Mouse (Mus musculus) limb, embryonic 11.5 days (tissue): ENCODE measurements around the gene Ppcs. TPM values are rescaled to one million over a fixed set of nuclear protein-coding genes. Genes with fewer than 3 reads are reported as not detected.

Experiments
- ATAC-seq: fragments of 200-750 bp; cut with Nextera tagmentation; 2 replicates; pipeline ENCODE4 v1.8.0; 2017; ENCODE audit warnings: low read depth; ENCODE audit not compliant: insufficient number of reproducible peaks, low FRiP score, low TSS enrichment
- DNase-seq: peaks from one replicate; pipeline ENCODE4 v3.0.0-alpha.2; 2015; ENCODE audit warnings: low spot score
- H3K27ac ChIP-seq: fragments of 300-500 bp; sonication (generic); replicated peaks from 2 replicates; pipeline ENCODE4 v1.5.1; 2014; ENCODE audit warnings: low read depth, mild to moderate bottlenecking, low read length
- H3K27me3 ChIP-seq: fragments of 300-500 bp; sonication (generic); 2 replicates; pipeline ENCODE4 v1.6.1; 2014; ENCODE audit warnings: mild to moderate bottlenecking, low read length, mixed read lengths; ENCODE audit not compliant: control insufficient read depth, insufficient read depth
- H3K36me3 ChIP-seq: fragments of 300-500 bp; sonication (generic); 2 replicates; pipeline ENCODE4 v1.6.1; 2014; ENCODE audit warnings: mild to moderate bottlenecking, low read length, moderate library complexity, mixed read lengths; ENCODE audit not compliant: control insufficient read depth, insufficient read depth
- H3K4me1 ChIP-seq: fragments of 300-500 bp; sonication (generic); 2 replicates; pipeline ENCODE4 v1.6.1; 2014; ENCODE audit warnings: low read length, mixed read lengths; ENCODE audit not compliant: control insufficient read depth, insufficient read depth
- H3K4me2 ChIP-seq: fragments of 300-500 bp; sonication (generic); 2 replicates; pipeline ENCODE4 v1.6.1; 2014; ENCODE audit warnings: low read depth, mild to moderate bottlenecking, moderate library complexity; ENCODE audit not compliant: severe bottlenecking
- H3K4me3 ChIP-seq: fragments of 300-500 bp; sonication (generic); 2 replicates; pipeline ENCODE4 v1.5.1; 2014; ENCODE audit warnings: low read depth, low read length
- H3K9ac ChIP-seq: fragments of 300-500 bp; sonication (generic); 2 replicates; pipeline ENCODE4 v1.6.1; 2014; ENCODE audit warnings: mild to moderate bottlenecking, low read length
- H3K9me3 ChIP-seq: fragments of 300-500 bp; sonication (generic); 2 replicates; pipeline ENCODE4 v1.6.1; 2016; ENCODE audit warnings: low read length; ENCODE audit not compliant: control insufficient read depth
- WGBS: fragments of 180-500 bp; shearing (Covaris S2); extraction: QIAGEN DNeasy Blood & Tissue Kit; methylation state at CpG from one replicate; pipeline ENCODE4 v1.1.7; 2014; 5-methylcytosine and 5-hydroxymethylcytosine counted together
- polyA plus RNA-seq: library from polyadenylated mRNA; unstranded; fragments of >200 nt; fragmentation: Nextera tagmentation; extraction: Ambion mirVana; gene quantifications from 2 replicates; pipeline ENCODE4 v1.2.1, GENCODE M21; 2014

Gene Ppcs
- polyA plus RNA-seq, 1 experiment from 2014 or later, result 35.7 TPM

DNA sequence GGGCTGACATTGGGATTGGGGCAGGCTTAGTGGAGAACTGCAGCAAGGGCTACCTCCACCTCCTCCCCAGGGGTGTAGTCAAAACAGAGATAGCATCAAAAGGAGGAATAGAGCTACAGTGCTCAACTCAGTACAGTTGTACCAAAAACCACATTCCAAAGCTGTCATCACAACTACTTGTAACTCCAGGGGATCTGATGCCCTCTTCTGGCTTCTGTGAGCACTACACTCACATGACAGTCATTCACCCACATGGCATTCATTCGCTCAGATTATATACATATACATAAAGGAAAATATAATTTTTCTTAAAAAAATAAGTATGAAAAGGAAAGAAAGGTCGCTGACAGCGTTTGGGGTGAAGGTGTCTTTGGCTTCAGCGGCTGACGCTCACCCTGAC, 38.1 kb upstream of the Ppcs start:
- Histone ChIP-seq H3K9me3 (no peaks in the 10 kb centered on the region), H3K9ac (no peak overlapping the region), H3K4me1 (peaks cover 7% of the 10 kb centered on the region; the same call in 1 of the 2 replicates), H3K4me3 (no peak overlapping the region), H3K4me2 (no peak overlapping the region), H3K27me3 (no peaks in the 10 kb centered on the region), H3K36me3 (no peaks in the 10 kb centered on the region), H3K27ac (no peak overlapping the region)
- DNase-seq (peak; percentile 50), ATAC-seq (peak; percentile 27; the same call in 1 of the 2 replicates)
- 62% methylated on average over 5 of the region's 5 CpGs for WGBS

- Histone ChIP-seq H3K4me3 (no peak overlapping the region), H3K4me2 (no peak overlapping the region), H3K27ac (no peak overlapping the region), H3K9me3 (no peaks in the 10 kb centered on the region), H3K4me1 (no peaks in the 10 kb centered on the region), H3K9ac (no peak overlapping the region), H3K27me3 (no peaks in the 10 kb centered on the region), H3K36me3 (no peaks in the 10 kb centered on the region)
- no peak for DNase-seq
- WGBS, result 34% methylated on average over 6 of the region's 6 CpGs
- no peak for ATAC-seq
Measured at GRCm38 (mm10) chr4:119453533-119453932, 31.3 kb upstream of the Ppcs start.

DNA sequence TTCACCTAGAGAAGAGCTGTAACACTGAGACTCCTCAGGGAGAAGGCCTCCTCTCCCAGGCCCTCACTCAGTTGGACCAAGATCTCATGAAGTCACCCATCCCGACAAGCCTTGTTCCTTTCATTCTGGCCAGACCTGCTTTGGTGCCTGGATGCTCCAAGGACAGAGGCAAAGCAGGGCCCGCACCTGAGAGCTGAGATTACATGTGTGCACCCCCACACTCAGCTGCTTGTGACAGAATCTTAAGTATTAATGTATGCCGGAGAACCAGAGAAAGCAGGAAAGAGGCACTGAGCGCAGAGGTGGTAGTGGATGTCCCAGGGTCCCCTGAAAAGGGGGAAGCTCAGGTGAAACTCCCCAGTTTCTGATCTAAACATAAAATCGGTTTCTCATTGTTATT, 30.9 kb upstream of the Ppcs start:
- H3K9me3 ChIP-seq, result no peaks in the 10 kb centered on the region
- H3K4me2 ChIP-seq, result no peak overlapping the region
- no peak overlapping the region for H3K4me3 ChIP-seq
- no peaks in the 10 kb centered on the region for H3K27me3 ChIP-seq
- 69% methylated on average over 5 of the region's 5 CpGs for WGBS
- H3K9ac ChIP-seq, result no peak overlapping the region
- DNase-seq (no peak), ATAC-seq (no peak)
- no peaks in the 10 kb centered on the region for H3K4me1 ChIP-seq
- no peaks in the 10 kb centered on the region for H3K36me3 ChIP-seq
- no peak overlapping the region for H3K27ac ChIP-seq

DNA sequence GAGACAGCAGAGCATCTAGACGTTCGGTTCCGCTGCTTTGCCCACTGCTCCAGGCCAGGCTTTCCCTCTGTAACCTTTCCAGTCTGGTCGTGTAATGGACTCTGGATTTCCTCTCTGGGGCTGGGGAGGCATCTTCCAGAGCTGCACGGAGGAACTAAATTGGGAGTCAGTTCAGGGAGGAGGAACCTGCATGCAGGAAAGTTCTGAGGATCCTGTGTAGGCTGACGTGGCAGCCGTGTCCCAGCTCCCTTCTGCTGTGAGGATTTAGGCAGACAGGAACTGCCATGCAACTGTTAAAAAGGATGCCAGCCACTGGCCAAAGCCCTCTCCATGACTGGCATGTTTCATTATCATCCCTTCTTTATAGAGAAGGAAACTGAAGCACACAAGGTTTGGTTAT, 28.2 kb upstream of the Ppcs start:
- no peaks in the 10 kb centered on the region for H3K27me3 ChIP-seq
- DNase-seq, result no peak
- no peak overlapping the region for H3K4me2 ChIP-seq
- no peaks in the 10 kb centered on the region for H3K4me1 ChIP-seq
- H3K9ac ChIP-seq, result no peak overlapping the region
- no peaks in the 10 kb centered on the region for H3K9me3 ChIP-seq
- WGBS, result 75% methylated on average over 7 of the region's 7 CpGs
- H3K4me3 ChIP-seq, result no peak overlapping the region
- no peak for ATAC-seq
- H3K27ac ChIP-seq, result no peak overlapping the region
- H3K36me3 ChIP-seq, result no peaks in the 10 kb centered on the region

- 90% methylated on average over 3 of the region's 3 CpGs for WGBS
- no peak overlapping the region for H3K4me2 ChIP-seq
- no peaks in the 10 kb centered on the region for H3K9me3 ChIP-seq
- no peaks in the 10 kb centered on the region for H3K4me1 ChIP-seq
- no peak overlapping the region for H3K9ac ChIP-seq
- no peaks in the 10 kb centered on the region for H3K27me3 ChIP-seq
- no peak overlapping the region for H3K27ac ChIP-seq
- H3K4me3 ChIP-seq, result no peak overlapping the region
- DNase-seq (no peak), ATAC-seq (no peak)
- no peaks in the 10 kb centered on the region for H3K36me3 ChIP-seq
Measured at GRCm38 (mm10) chr4:119447786-119448185, 25.6 kb upstream of the Ppcs start.

- H3K36me3 ChIP-seq, result no peaks in the 10 kb centered on the region
- no peak overlapping the region for H3K4me2 ChIP-seq
- 93% methylated on average over 6 of the region's 6 CpGs for WGBS
- H3K9me3 ChIP-seq, result no peaks in the 10 kb centered on the region
- H3K27ac ChIP-seq, result no peak overlapping the region
- no peak overlapping the region for H3K9ac ChIP-seq
- H3K27me3 ChIP-seq, result no peaks in the 10 kb centered on the region
- 0 out of 2 replicates have a peak, but pooled peaks cover 4% of the 10 kb centered on the region for H3K4me1 ChIP-seq
- ATAC-seq (no peak), DNase-seq (no peak)
- H3K4me3 ChIP-seq, result no peak overlapping the region
Measured at GRCm38 (mm10) chr4:119447261-119447660, 25.0 kb upstream of the Ppcs start.

- Histone ChIP-seq H3K27ac (no peak overlapping the region), H3K36me3 (no peaks in the 10 kb centered on the region), H3K4me1 (0 out of 2 replicates have a peak, but pooled peaks cover 4% of the 10 kb centered on the region), H3K27me3 (no peaks in the 10 kb centered on the region), H3K9me3 (no peaks in the 10 kb centered on the region), H3K9ac (no peak overlapping the region), H3K4me3 (no peak overlapping the region), H3K4me2 (no peak overlapping the region)
- no peak for DNase-seq
- ATAC-seq, result no peak
- 45% methylated on average over 6 of the region's 6 CpGs for WGBS
Measured at GRCm38 (mm10) chr4:119442539-119442938, 20.3 kb upstream of the Ppcs start.

- no peaks in the 10 kb centered on the region for H3K27me3 ChIP-seq
- H3K9ac ChIP-seq, result no peak overlapping the region
- 92% methylated on average over 4 of the region's 4 CpGs for WGBS
- H3K4me1 ChIP-seq, result 0 out of 2 replicates have a peak, but pooled peaks cover 4% of the 10 kb centered on the region
- DNase-seq (no peak), ATAC-seq (no peak)
- H3K9me3 ChIP-seq, result no peaks in the 10 kb centered on the region
- H3K36me3 ChIP-seq, result no peaks in the 10 kb centered on the region
- H3K4me2 ChIP-seq, result no peak overlapping the region
- no peak overlapping the region for H3K4me3 ChIP-seq
- no peak overlapping the region for H3K27ac ChIP-seq
Measured at GRCm38 (mm10) chr4:119441836-119442235, 19.6 kb upstream of the Ppcs start.

DNA sequence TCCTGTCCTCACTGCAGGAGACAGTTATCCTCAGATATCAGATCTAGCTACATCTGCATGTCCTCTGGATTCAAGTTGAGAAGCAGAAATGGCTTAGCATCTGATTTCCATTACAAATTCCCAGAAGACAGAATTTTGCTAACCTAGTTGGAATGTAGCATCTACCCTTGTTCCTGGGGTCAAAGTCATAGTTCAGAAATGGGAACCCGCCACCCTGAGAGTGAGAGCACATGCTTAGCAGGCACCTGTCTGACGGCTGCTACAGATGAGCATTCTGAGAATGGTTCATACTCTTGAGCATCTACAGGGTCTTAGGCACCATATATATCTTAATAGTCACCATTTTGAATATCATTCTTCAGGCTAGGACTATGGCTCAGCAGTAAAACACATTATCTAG, 15.7 kb upstream of the Ppcs start:
- Histone ChIP-seq H3K4me1 (0 out of 2 replicates have a peak, but pooled peaks cover 4% of the 10 kb centered on the region), H3K4me3 (no peak overlapping the region), H3K9ac (no peak overlapping the region), H3K9me3 (no peaks in the 10 kb centered on the region), H3K36me3 (no peaks in the 10 kb centered on the region), H3K27me3 (no peaks in the 10 kb centered on the region), H3K4me2 (no peak overlapping the region), H3K27ac (no peak overlapping the region)
- ATAC-seq (no peak), DNase-seq (no peak)
- 85% methylated on average over 2 of the region's 2 CpGs for WGBS
